Mouse (Mus musculus) stomach, postnatal 0 days (tissue): ENCODE results near the gene Hfe.

Experiments
- CTCF ChIP-seq: IDR thresholded peaks from 2 replicates; pipeline ENCODE4 v1.5.1; 2016; ENCODE audit warnings: antibody characterized with exemption, low read depth, mild to moderate bottlenecking, moderate library complexity
- EP300 ChIP-seq: optimal IDR thresholded peaks from 2 replicates; pipeline ENCODE3; 2016; ENCODE audit warnings: antibody characterized with exemption

DNA sequence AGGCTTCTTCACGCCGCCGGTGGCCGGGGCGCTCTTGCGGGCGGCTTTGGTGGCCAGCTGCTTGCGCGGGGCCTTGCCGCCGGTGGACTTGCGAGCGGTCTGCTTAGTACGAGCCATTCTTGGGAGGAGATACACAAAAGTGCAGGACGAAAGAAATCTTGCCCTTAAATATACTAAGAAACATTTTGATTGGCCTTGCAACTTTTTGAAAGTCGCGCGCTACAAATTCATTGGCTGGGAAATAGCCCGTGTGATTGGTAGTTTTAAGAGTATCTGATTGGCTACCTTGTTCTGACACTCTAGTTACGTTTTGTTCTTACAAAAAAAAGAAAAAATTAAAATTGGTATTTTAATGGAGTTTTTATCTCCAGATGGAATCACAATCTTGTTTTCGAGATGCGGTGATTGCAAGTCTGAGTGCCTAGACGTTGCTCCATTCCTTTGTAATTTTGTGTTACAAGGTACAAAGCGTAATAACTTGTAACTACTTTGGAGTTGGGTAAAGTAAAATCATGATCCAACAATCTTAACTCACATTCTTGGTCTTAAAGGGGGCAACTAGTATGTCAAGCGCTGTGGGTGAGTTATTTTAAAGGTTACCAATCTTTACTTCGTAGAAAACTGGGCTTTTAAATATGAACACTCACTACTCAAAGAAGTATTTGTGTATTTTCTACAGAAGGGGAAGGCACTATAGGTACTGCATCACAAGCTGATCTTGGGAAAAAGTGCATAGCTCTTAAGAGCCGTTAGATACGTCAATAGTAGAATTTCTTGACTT is 34.9 kb upstream of the Hfe start, which contains the start of gene Hist1h3c:
- TF ChIP-seq CTCF (no peak), EP300 (no peak)
